In the genomic region with DNA sequence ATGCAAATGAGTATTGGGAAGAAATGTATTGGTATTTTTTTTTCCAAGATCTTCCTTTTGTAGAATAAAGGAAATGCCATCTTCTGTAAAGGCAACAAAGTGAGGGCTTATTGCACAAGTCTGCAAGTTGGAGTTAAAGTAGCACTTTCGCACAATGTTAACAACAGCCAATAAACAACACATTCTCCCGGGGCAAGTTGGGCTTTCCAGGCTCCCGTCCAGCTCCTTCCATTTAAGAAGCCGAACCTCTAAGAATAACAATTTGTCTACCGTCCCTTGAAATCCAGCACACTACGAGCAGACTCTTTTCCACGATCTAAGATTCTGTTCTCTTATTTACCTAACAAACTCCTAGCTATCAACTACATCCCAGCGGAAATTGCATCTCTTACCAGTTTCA, we compare ENCODE assay signal across 28 mouse cellular contexts.
DNase-seq lines count a peak whose midpoint lies in the region; ATAC-seq and TF ChIP-seq lines count a peak whose summit lies in the region.
"Had no signal": no experiment of that assay in that cellular context is flagged by ENCODE, and none has a peak within 500 bp of the region (broad histone marks: within the 10 kb centered on the region; RNA-seq: fewer than 3 reads in every experiment).

No protein-coding gene starts in this region.

- no peak for TF ChIP-seq POLR2A in limb, embryonic 14.5 days (IDR thresholded peaks at IDR 0.05; ENCODE audit: borderline replicate concordance, extremely low read depth, insufficient read depth, insufficient read length)
- no peak for TF ChIP-seq POLR2A in lung, adult 2 months (IDR thresholded peaks at IDR 0.05; ENCODE audit: borderline replicate concordance, extremely low read depth, low read depth, low read length)

- no peak overlapping the region for H3K27ac ChIP-seq in limb, embryonic 14.5 days (replicated peaks; ENCODE audit: low read depth, low read length)
- no peak overlapping the region for H3K27ac ChIP-seq in limb, embryonic 10.5 days
- H3K27ac ChIP-seq in lung, embryonic 16.5 days (ENCODE audit: low read length): no peak overlapping the region
- peak overlapping the region; percentile 14; the same call in 1 of the 2 replicates for H3K27ac ChIP-seq in stomach, embryonic 16.5 days (ENCODE audit: low read length)
- no peak overlapping the region for H3K27ac ChIP-seq in forebrain, embryonic 13.5 days
- H3K27ac ChIP-seq: embryonic facial prominence, embryonic 10.5 days; embryonic facial prominence, embryonic 13.5 days; forebrain, embryonic 12.5 days; heart, embryonic 15.5 days; hindbrain, embryonic 14.5 days had no signal

- no peak overlapping the region for H3K9ac ChIP-seq in limb, embryonic 14.5 days (ENCODE audit: low read depth, low read length, severe bottlenecking)
- no peak overlapping the region for H3K9ac ChIP-seq in lung, embryonic 16.5 days (ENCODE audit: low read length)
- no peak overlapping the region for H3K9ac ChIP-seq in stomach, embryonic 16.5 days (ENCODE audit: low read length)
- H3K9ac ChIP-seq in forebrain, embryonic 13.5 days: no peak overlapping the region
- H3K9ac ChIP-seq: embryonic facial prominence, embryonic 13.5 days; forebrain, embryonic 12.5 days; heart, embryonic 12.5 days; heart, embryonic 15.5 days; hindbrain, embryonic 14.5 days had no signal

- no peak overlapping the region for H3K4me2 ChIP-seq in limb, embryonic 14.5 days (replicated peaks; ENCODE audit: low read depth, low read length, severe bottlenecking)
- H3K4me2 ChIP-seq in lung, embryonic 16.5 days (ENCODE audit: low read depth, low read length): no peak overlapping the region
- H3K4me2 ChIP-seq in stomach, embryonic 16.5 days (ENCODE audit: low read depth, low read length): no peak overlapping the region
- H3K4me2 ChIP-seq in forebrain, embryonic 13.5 days: no peak overlapping the region
- H3K4me2 ChIP-seq: embryonic facial prominence, embryonic 13.5 days; forebrain, embryonic 12.5 days; heart, embryonic 12.5 days; heart, embryonic 15.5 days; hindbrain, embryonic 14.5 days had no signal

- TF ChIP-seq CTCF in lung, adult 2 months (IDR thresholded peaks at IDR 0.05; ENCODE audit: insufficient read depth, low read length): no peak

- no peaks in the 10 kb centered on the region for H3K36me3 ChIP-seq in limb, embryonic 14.5 days (ENCODE audit: control insufficient read depth, insufficient read depth, low read length)
- H3K36me3 ChIP-seq in limb, embryonic 10.5 days: no peaks in the 10 kb centered on the region
- no peaks in the 10 kb centered on the region for H3K36me3 ChIP-seq in lung, embryonic 16.5 days (ENCODE audit: control insufficient read depth, insufficient read depth, low read length)
- H3K36me3 ChIP-seq in stomach, embryonic 16.5 days (ENCODE audit: control insufficient read depth, insufficient read depth, low read length): no peaks in the 10 kb centered on the region
- H3K36me3 ChIP-seq in forebrain, embryonic 13.5 days (ENCODE audit: poor library complexity, severe bottlenecking): no peaks in the 10 kb centered on the region
- H3K36me3 ChIP-seq: embryonic facial prominence, embryonic 10.5 days; embryonic facial prominence, embryonic 13.5 days; forebrain, embryonic 12.5 days; heart, embryonic 12.5 days; heart, embryonic 15.5 days had no signal

- no peaks in the 10 kb centered on the region for H3K27me3 ChIP-seq in limb, embryonic 14.5 days (ENCODE audit: control insufficient read depth, insufficient read depth, low read length)
- no peaks in the 10 kb centered on the region for H3K27me3 ChIP-seq in limb, embryonic 10.5 days (ENCODE audit: low read depth, poor library complexity, severe bottlenecking)
- H3K27me3 ChIP-seq in lung, embryonic 16.5 days (ENCODE audit: control insufficient read depth, insufficient read depth, low read depth, low read length): no peaks in the 10 kb centered on the region
- H3K27me3 ChIP-seq in stomach, embryonic 16.5 days (ENCODE audit: control insufficient read depth, insufficient read depth, low read length): no peaks in the 10 kb centered on the region
- H3K27me3 ChIP-seq in forebrain, embryonic 13.5 days: no peaks in the 10 kb centered on the region
- H3K27me3 ChIP-seq: embryonic facial prominence, embryonic 13.5 days; forebrain, embryonic 12.5 days; heart, embryonic 12.5 days; heart, embryonic 15.5 days had no signal

- no peaks in the 10 kb centered on the region for H3K4me1 ChIP-seq in limb, embryonic 14.5 days (ENCODE audit: control insufficient read depth, insufficient read depth, low read length)
- no peaks in the 10 kb centered on the region for H3K4me1 ChIP-seq in limb, embryonic 10.5 days
- no peaks in the 10 kb centered on the region; the same call in 1 of the 2 replicates for H3K4me1 ChIP-seq in lung, embryonic 16.5 days (replicated peaks; ENCODE audit: control insufficient read depth, insufficient read depth, low read length)
- H3K4me1 ChIP-seq in lung, adult 2 months (ENCODE audit: control insufficient read depth, insufficient read depth, low read length): no peaks in the 10 kb centered on the region
- peaks cover 4% of the 10 kb centered on the region; the same call in 1 of the 2 replicates for H3K4me1 ChIP-seq in stomach, embryonic 16.5 days (ENCODE audit: control insufficient read depth, insufficient read depth, low read length)
- H3K4me1 ChIP-seq in forebrain, embryonic 13.5 days: no peaks in the 10 kb centered on the region
- H3K4me1 ChIP-seq: embryonic facial prominence, embryonic 10.5 days; embryonic facial prominence, embryonic 13.5 days; forebrain, embryonic 12.5 days; heart, embryonic 12.5 days; heart, embryonic 15.5 days had no signal

- 51% methylated on average over 8 of the region's 8 CpGs for WGBS in limb, embryonic 14.5 days
- 74% methylated on average over 8 of the region's 8 CpGs for WGBS in limb, embryonic 10.5 days
- 47% methylated on average over 8 of the region's 8 CpGs for WGBS in lung, embryonic 16.5 days
- WGBS in lung, adult 2 months: 63% methylated on average over 8 of the region's 8 CpGs
- 44% methylated on average over 8 of the region's 8 CpGs for WGBS in stomach, embryonic 16.5 days
- 89% methylated on average over 8 of the region's 8 CpGs for WGBS in forebrain, embryonic 13.5 days

- no peak for ATAC-seq in limb, embryonic 14.5 days (ENCODE audit: low FRiP score, low read depth)
- ATAC-seq in lung, embryonic 16.5 days (ENCODE audit: low read depth): peak; percentile 67
- no peak for ATAC-seq in stomach, embryonic 16.5 days (ENCODE audit: insufficient read depth, low FRiP score)
- ATAC-seq in forebrain, embryonic 13.5 days: no peak
- ATAC-seq: CD4-positive, CD25-positive, alpha-beta regulatory T cell, adult 4 months; forebrain, embryonic 16.5 days had no signal

- H3K4me3 ChIP-seq in limb, embryonic 14.5 days (replicated peaks; ENCODE audit: low read length): no peak overlapping the region
- H3K4me3 ChIP-seq in limb, embryonic 10.5 days: no peak overlapping the region
- H3K4me3 ChIP-seq in lung, embryonic 16.5 days (ENCODE audit: low read length): no peak overlapping the region
- no peak overlapping the region for H3K4me3 ChIP-seq in lung, adult 2 months (replicated peaks; ENCODE audit: extremely low read depth, low read depth, low read length)
- H3K4me3 ChIP-seq in stomach, embryonic 16.5 days (replicated peaks; ENCODE audit: low read length): no peak overlapping the region
- no peak overlapping the region for H3K4me3 ChIP-seq in forebrain, embryonic 13.5 days
- H3K4me3 ChIP-seq: embryonic facial prominence, embryonic 10.5 days; embryonic facial prominence, embryonic 13.5 days; erythroblast, embryonic 14.5 days; forebrain, embryonic 12.5 days; heart, embryonic 12.5 days; heart, embryonic 15.5 days had no signal

- H3K9me3 ChIP-seq in limb, embryonic 14.5 days (ENCODE audit: control insufficient read depth, low read length): no peaks in the 10 kb centered on the region
- H3K9me3 ChIP-seq in limb, embryonic 10.5 days (replicated peaks): no peaks in the 10 kb centered on the region
- no peaks in the 10 kb centered on the region for H3K9me3 ChIP-seq in lung, embryonic 16.5 days (ENCODE audit: control insufficient read depth, low read length)
- no peaks in the 10 kb centered on the region for H3K9me3 ChIP-seq in stomach, embryonic 16.5 days (replicated peaks; ENCODE audit: control insufficient read depth, low read length)
- H3K9me3 ChIP-seq in forebrain, embryonic 13.5 days (replicated peaks): no peaks in the 10 kb centered on the region
- H3K9me3 ChIP-seq: embryonic facial prominence, embryonic 10.5 days; embryonic facial prominence, embryonic 13.5 days; forebrain, embryonic 12.5 days; heart, embryonic 12.5 days; heart, embryonic 15.5 days had no signal

- DNase-seq in limb, embryonic 14.5 days (ENCODE audit: low spot score): peak; percentile 4
- no peak for DNase-seq in limb, embryonic 10.5 days (ENCODE audit: low spot score)
- DNase-seq in lung, adult 2 months: no peak
- DNase-seq in right cerebral cortex, postnatal 10 days (ENCODE audit: low spot score in 2 of 2): peak; percentile 35 to 36
- DNase-seq in right cerebral cortex, postnatal 36 days (ENCODE audit: low spot score in 2 of 2): no peak
- DNase-seq: adrenal gland, adult 2 months; adrenal gland, postnatal 14 days; cerebellum, adult 11-12 months; cerebellum, adult 8-10 months; cerebellum, postnatal 10 days; cerebellum, postnatal 36 days; embryo, embryonic 11 days; gastrocnemius, postnatal 25 days; heart, adult 18-20 months; heart, postnatal 10 days; heart, postnatal 4 days had no signal

Comparison
In these comparisons a context has a peak if more than half of its experiments do, and no peak if none do; other contexts are left out.
1. DNase-seq: peak in limb, embryonic 14.5 days (single experiment) and right cerebral cortex, postnatal 10 days (2 of 2); none in limb, embryonic 10.5 days (single experiment), lung, adult 2 months (single experiment) and right cerebral cortex, postnatal 36 days (0 of 2).